Mouse (Mus musculus): ENCODE results near the gene Grip1. TPM values are rescaled to one million over a fixed set of nuclear protein-coding genes. Genes with fewer than 3 reads are reported as not detected.

Grip1 gene
- polyA plus RNA-seq, 1 experiment from 2014 or later = 4.7 TPM

- Histone ChIP-seq H3K4me3 (no peak overlapping the region), H3K4me1 (no peaks in the 10 kb centered on the region), H3K36me3 (no peaks in the 10 kb centered on the region), H3K9ac (no peak overlapping the region), H3K9me3 (no peaks in the 10 kb centered on the region), H3K27ac (no peak overlapping the region), H3K4me2 (no peak overlapping the region), H3K27me3 (no peaks in the 10 kb centered on the region)
- ATAC-seq (ENCODE audit: insufficient number of reproducible peaks, insufficient read depth, low FRiP score, low TSS enrichment, low read depth) = no peak
- WGBS = 88% methylated on average over 1 of the region's 1 CpGs
These were observed 122.2 kb downstream of the Grip1 start for GRCm38 (mm10) chr10:119575780-119576179.

- no peaks in the 10 kb centered on the region for H3K36me3 ChIP-seq
- WGBS = 61% methylated on average over 4 of the region's 4 CpGs
- no peaks in the 10 kb centered on the region for H3K27me3 ChIP-seq
- H3K4me1 ChIP-seq = no peaks in the 10 kb centered on the region
- no peak for ATAC-seq (ENCODE audit: insufficient number of reproducible peaks, insufficient read depth, low FRiP score, low TSS enrichment, low read depth)
- no peak overlapping the region for H3K27ac ChIP-seq
- no peak overlapping the region for H3K4me2 ChIP-seq
- no peak overlapping the region for H3K9ac ChIP-seq
- no peaks in the 10 kb centered on the region for H3K9me3 ChIP-seq
- no peak overlapping the region for H3K4me3 ChIP-seq
These were observed 126.4 kb downstream of the Grip1 start for GRCm38 (mm10) chr10:119580024-119580423.

GRCm38 (mm10) chr10:119584666-119585065 is 131.0 kb downstream of the Grip1 start:
- Histone ChIP-seq H3K9ac (no peak overlapping the region), H3K27me3 (no peaks in the 10 kb centered on the region), H3K36me3 (no peaks in the 10 kb centered on the region), H3K27ac (no peak overlapping the region), H3K4me2 (no peak overlapping the region), H3K4me3 (no peak overlapping the region), H3K4me1 (no peaks in the 10 kb centered on the region), H3K9me3 (no peaks in the 10 kb centered on the region)
- 52% methylated on average over 6 of the region's 6 CpGs for WGBS
- ATAC-seq (ENCODE audit: insufficient number of reproducible peaks, insufficient read depth, low FRiP score, low TSS enrichment, low read depth) = no peak

DNA sequence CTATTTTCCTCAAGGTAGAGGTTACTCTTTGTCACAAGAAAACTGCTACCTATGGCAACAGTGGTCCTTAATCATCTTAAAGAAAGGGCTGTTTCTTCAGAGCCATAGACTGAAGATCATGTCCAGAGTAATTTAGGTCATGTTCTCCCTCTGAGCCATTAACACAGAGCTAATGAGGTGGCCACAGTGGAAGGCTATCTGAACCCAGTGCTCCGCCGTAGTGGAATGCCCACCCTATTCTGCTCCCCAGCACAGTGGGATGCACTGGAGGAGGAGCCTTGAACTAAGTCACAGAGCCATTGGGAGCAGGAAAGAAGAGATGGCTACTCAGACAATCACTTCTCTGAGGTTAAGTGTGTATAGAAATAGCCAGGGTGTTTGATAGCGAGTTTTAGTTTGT is 133.3 kb downstream of the Grip1 start:
- Histone ChIP-seq H3K9ac (no peak overlapping the region), H3K4me1 (no peaks in the 10 kb centered on the region), H3K4me3 (no peak overlapping the region), H3K27me3 (no peaks in the 10 kb centered on the region), H3K9me3 (no peaks in the 10 kb centered on the region), H3K4me2 (no peak overlapping the region), H3K36me3 (no peaks in the 10 kb centered on the region), H3K27ac (no peak overlapping the region)
- ATAC-seq (ENCODE audit: insufficient number of reproducible peaks, insufficient read depth, low FRiP score, low TSS enrichment, low read depth) = no peak
- 79% methylated on average over 3 of the region's 3 CpGs for WGBS

GRCm38 (mm10) chr10:119596822-119597221 is 143.2 kb downstream of the Grip1 start:
- H3K9ac ChIP-seq = no peak overlapping the region
- WGBS = 47% methylated on average over 5 of the region's 5 CpGs
- H3K4me2 ChIP-seq = no peak overlapping the region
- H3K27ac ChIP-seq = no peak overlapping the region
- no peaks in the 10 kb centered on the region for H3K36me3 ChIP-seq
- H3K4me1 ChIP-seq = peaks cover 4% of the 10 kb centered on the region
- no peak overlapping the region for H3K4me3 ChIP-seq
- no peak for ATAC-seq (ENCODE audit: insufficient number of reproducible peaks, insufficient read depth, low FRiP score, low TSS enrichment, low read depth)
- H3K27me3 ChIP-seq = no peaks in the 10 kb centered on the region
- H3K9me3 ChIP-seq = no peaks in the 10 kb centered on the region

DNA sequence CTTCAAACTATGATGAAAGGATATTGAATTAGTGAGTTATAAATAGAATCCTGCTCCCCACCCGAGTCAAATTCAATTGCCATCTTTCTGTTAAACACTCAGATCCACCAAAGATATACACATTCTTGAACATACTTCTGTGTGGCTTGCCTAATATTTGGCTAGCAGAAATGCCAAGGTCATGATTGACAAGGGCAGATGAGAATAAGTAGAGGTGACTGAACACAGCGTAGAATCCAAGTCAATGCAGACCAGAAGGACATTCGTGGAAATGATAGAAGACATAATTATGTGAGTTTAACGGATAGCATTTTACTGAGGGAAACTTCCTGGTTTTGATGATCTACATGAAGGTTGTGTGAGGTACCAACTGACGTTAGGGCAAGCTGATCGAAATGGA is 153.9 kb downstream of the Grip1 start:
- WGBS = 80% methylated on average over 6 of the region's 6 CpGs
- Histone ChIP-seq H3K4me3 (no peak overlapping the region), H3K9me3 (no peaks in the 10 kb centered on the region), H3K4me1 (no peaks in the 10 kb centered on the region), H3K27me3 (no peaks in the 10 kb centered on the region), H3K9ac (no peak overlapping the region), H3K36me3 (no peaks in the 10 kb centered on the region), H3K4me2 (no peak overlapping the region), H3K27ac (no peak overlapping the region)
- ATAC-seq (ENCODE audit: insufficient number of reproducible peaks, insufficient read depth, low FRiP score, low TSS enrichment, low read depth) = no peak

DNA sequence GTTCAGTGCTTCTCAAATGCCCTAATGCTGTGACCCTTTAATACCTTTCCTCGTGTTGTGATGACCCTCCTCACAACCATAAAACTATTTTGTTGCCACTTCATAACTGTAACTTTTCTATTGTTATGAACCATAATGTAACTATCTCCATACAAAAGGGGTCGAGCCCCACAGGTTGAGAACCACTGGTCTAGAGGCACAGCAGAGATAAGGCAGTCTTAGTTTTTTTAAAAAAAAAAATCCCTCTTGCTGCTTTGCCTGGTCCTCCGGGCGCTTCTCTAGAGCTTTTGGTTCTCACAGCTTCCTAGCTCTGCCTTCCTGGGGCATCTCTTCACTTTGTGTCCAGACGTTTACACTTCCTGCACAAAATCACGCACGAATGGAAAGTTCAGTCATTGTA is 155.4 kb downstream of the Grip1 start:
- no peak for ATAC-seq (ENCODE audit: insufficient number of reproducible peaks, insufficient read depth, low FRiP score, low TSS enrichment, low read depth)
- Histone ChIP-seq H3K27ac (no peak overlapping the region), H3K9ac (no peak overlapping the region), H3K4me1 (no peaks in the 10 kb centered on the region), H3K27me3 (no peaks in the 10 kb centered on the region), H3K4me2 (no peak overlapping the region), H3K36me3 (no peaks in the 10 kb centered on the region), H3K4me3 (no peak overlapping the region), H3K9me3 (no peaks in the 10 kb centered on the region)
- WGBS = 84% methylated on average over 7 of the region's 7 CpGs

DNA sequence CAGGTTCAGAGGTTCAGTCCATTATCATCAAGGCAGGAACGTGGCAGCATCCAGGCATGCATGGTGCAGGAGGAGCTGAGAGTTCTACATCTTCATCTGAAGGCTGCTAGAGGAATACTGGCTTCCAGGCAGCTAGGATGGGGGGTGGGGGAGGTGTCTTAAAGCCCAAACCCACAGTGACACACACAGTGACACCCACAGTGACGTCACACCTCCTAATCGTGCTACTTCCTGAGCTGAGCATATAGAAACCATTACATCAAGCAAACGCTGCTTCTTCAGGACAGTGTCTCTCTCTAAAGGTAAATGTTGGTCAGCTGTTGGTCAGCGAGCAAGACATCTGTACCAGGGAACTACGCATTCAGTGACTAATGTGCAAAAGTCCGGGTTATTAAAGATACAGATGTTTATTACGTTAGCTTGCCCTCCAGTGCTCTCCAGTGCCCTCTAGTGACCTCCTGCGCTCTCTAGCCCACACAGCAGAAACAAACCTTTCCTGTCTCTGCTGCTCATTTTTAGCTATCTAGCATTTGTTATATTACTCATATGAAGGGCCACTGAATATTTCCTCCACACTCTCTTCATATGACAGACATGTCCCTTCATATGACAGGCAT is 156.8 kb downstream of the Grip1 start:
- no peak for ATAC-seq (ENCODE audit: insufficient number of reproducible peaks, insufficient read depth, low FRiP score, low TSS enrichment, low read depth)
- no peaks in the 10 kb centered on the region for H3K9me3 ChIP-seq
- peaks cover 9% of the 10 kb centered on the region for H3K4me1 ChIP-seq
- WGBS = 62% methylated on average over 9 of the region's 9 CpGs
- peak overlapping the region; percentile 9; the same call in 1 of the 2 replicates for H3K4me2 ChIP-seq
- no peaks in the 10 kb centered on the region for H3K36me3 ChIP-seq
- no peaks in the 10 kb centered on the region for H3K27me3 ChIP-seq
- H3K9ac ChIP-seq = no peak overlapping the region
- H3K4me3 ChIP-seq = no peak overlapping the region
- no peak overlapping the region for H3K27ac ChIP-seq

GRCm38 (mm10) chr10:119612034-119612433 is 158.4 kb downstream of the Grip1 start:
- ATAC-seq (ENCODE audit: insufficient number of reproducible peaks, insufficient read depth, low FRiP score, low TSS enrichment, low read depth) = no peak
- Histone ChIP-seq H3K4me2 (no peak overlapping the region), H3K4me3 (no peak overlapping the region), H3K4me1 (peaks cover 17% of the 10 kb centered on the region), H3K9me3 (no peaks in the 10 kb centered on the region), H3K36me3 (no peaks in the 10 kb centered on the region), H3K27me3 (no peaks in the 10 kb centered on the region), H3K9ac (no peak overlapping the region), H3K27ac (no peak overlapping the region)
- WGBS = 82% methylated on average over 5 of the region's 5 CpGs

DNA sequence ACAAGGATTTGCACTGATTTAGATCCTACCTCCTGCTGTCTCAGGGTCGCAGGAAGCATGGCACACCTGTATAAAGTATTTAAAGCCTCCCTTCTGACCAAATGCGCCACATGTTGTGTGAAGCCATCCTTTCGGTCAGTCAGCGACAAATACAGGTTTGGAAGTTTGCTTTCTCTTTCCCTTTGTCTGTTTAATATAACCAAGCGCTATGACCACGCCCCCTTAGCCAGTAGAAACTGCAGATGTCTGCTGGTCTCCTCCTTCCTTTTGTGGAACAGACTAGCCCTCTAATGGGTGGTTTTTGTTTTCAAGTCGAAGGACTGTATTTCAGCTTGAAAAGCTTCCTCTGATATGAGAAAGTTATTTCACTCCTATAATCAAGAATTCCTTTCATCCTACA is 161.1 kb downstream of the Grip1 start:
- Histone ChIP-seq H3K9ac (no peak overlapping the region), H3K4me2 (peak overlapping the region; percentile 30), H3K27me3 (no peaks in the 10 kb centered on the region), H3K4me3 (no peak overlapping the region), H3K4me1 (peaks cover 21% of the 10 kb centered on the region), H3K27ac (peak overlapping the region; percentile 36; the same call in 1 of the 2 replicates), H3K9me3 (no peaks in the 10 kb centered on the region), H3K36me3 (no peaks in the 10 kb centered on the region)
- WGBS = 46% methylated on average over 7 of the region's 7 CpGs
- no peak for ATAC-seq (ENCODE audit: insufficient number of reproducible peaks, insufficient read depth, low FRiP score, low TSS enrichment, low read depth)

- H3K9ac ChIP-seq = no peak overlapping the region
- H3K4me2 ChIP-seq = peak overlapping the region; percentile 30
- peaks cover 21% of the 10 kb centered on the region for H3K4me1 ChIP-seq
- no peaks in the 10 kb centered on the region for H3K36me3 ChIP-seq
- no peak overlapping the region for H3K4me3 ChIP-seq
- no peaks in the 10 kb centered on the region for H3K9me3 ChIP-seq
- ATAC-seq (ENCODE audit: insufficient number of reproducible peaks, insufficient read depth, low FRiP score, low TSS enrichment, low read depth) = peak; percentile 53
- peak overlapping the region; percentile 36 for H3K27ac ChIP-seq
- WGBS = 68% methylated on average over 14 of the region's 14 CpGs
- no peaks in the 10 kb centered on the region for H3K27me3 ChIP-seq
These were observed 161.7 kb downstream of the Grip1 start for GRCm38 (mm10) chr10:119615240-119615885.

DNA sequence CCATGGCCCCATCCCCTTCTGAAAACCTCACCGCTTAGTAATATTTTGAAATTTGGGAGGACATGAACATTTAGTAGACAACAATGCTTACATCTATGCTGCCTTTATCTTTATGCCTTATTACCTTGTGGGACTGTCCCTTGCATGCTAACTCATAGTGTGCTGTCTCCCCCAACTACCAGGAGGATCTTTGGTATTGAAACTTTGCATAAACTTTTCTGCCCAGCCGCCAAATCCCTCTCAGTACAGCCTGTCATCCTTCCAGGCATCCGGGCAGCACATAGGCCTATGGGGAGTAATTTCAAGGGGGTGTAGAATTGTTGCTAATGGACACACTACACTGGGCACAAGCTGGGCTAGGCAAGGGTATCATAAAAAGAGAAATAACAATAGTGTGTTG is 162.4 kb downstream of the Grip1 start:
- Histone ChIP-seq H3K36me3 (no peaks in the 10 kb centered on the region), H3K4me1 (peaks cover 21% of the 10 kb centered on the region), H3K4me2 (no peak overlapping the region), H3K9me3 (no peaks in the 10 kb centered on the region), H3K27me3 (no peaks in the 10 kb centered on the region), H3K27ac (no peak overlapping the region), H3K4me3 (no peak overlapping the region), H3K9ac (no peak overlapping the region)
- WGBS = 84% methylated on average over 3 of the region's 3 CpGs
- ATAC-seq (ENCODE audit: insufficient number of reproducible peaks, insufficient read depth, low FRiP score, low TSS enrichment, low read depth) = no peak
